Mouse (Mus musculus) fibroblast of lung, adult 2 months (primary cell): ENCODE data around the gene Irgm1.
A peak's percentile ranks its signal among the peaks of the same experiment; 100 is the strongest.
"Not testable (repeated sequence)": the region's sequence is repeated elsewhere in the genome, so short reads cannot be mapped to it uniquely, and the experiment has no call there.

Experiments
- DNase-seq: peaks from one replicate; pipeline ENCODE4 v3.0.0-alpha.2; 2011; ENCODE audit warnings: low read depth

The Irgm1 gene

DNA sequence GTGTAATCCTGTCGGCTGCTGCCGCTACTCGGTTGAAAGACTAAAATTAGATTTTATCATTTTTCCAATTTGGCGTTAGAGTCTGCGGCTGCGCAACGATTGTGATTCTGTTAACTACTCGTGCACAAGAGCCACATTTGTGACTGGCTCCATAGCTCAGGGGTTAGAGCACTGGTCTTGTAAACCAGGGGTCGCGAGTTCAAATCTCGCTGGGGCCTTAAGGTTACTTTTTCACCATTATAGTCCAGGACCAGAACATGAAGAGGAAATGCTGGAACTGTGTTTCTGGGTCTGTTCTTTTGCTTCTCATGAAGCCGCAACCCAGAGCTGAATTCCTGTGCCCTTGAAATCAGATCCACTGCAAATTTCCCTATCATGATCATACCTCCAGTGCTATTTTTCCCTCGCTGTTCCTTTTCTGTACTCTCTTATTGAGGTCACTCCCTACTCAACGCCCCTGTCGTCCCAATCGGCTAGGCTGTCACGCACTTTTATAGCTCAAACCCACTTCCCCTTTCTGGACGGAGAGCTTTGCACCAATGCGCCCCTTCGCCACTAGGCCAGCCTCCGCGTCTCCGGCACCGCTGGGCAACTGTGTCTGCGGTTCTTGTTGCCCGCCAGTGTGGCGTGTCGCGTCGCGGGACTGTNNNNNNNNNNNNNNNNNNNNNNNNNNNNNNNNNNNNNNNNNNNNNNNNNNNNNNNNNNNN lies 17.9 kb downstream of the Irgm1 start:
- no peak for DNase-seq

DNA sequence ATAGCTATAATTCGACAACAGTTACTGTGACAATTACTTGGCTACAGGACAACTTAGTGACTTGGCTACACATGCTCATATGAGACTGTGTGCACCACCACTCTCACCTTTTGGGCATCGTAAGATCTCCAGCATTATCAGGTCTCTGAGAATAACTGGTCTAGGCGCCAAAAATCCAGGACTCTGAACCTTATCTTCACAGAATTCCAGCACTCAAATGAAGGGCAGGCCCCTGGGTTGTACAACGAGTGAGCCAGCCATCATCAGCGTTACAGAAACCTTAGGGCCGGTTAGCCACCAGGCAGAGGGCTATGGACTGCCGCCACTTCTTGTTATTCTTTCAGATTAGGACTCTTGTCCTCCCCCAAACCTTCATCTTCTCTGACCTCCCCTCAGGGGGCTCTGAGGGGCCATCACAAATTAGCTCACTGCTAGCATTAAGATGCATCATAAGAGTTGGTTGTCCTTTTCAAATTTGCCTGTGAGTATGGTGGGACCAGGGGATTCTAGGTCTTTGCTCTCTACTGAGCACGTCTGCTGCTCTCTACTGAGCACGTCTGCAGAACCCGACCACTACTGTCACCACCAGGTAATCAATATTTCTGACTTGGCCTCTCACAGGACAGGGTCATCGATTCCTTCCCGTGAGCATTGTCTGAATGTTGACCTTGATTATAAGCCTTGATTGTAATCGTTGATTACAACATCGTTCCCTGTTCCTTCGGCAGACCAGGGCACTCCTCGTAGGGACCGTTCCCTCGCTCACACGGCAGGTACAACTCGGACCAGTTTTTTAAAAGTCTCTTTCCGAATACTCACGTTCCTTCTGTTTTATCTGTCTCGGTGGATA lies 18.6 kb downstream of the Irgm1 start:
- no peak for DNase-seq

DNA sequence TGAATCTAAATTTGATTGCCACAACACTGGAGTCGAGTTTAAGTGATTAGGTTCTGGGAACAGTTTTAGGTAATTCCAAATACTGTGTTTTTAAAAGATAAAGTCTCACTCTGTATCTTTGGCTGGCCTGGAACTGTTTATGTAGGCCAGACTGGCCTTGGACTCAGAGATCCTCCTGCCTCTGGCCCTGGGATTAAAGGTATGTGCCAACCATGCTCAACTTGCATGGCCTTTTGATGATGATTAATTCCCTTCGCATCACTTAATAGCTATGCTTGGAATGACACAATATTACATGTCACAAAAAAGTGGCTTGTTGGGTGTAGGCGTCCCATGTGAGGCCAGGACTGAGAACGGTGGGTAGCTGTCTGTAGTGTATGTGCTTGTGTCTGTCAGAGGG lies 19.3 kb downstream of the Irgm1 start:
- no peak for DNase-seq

DNA sequence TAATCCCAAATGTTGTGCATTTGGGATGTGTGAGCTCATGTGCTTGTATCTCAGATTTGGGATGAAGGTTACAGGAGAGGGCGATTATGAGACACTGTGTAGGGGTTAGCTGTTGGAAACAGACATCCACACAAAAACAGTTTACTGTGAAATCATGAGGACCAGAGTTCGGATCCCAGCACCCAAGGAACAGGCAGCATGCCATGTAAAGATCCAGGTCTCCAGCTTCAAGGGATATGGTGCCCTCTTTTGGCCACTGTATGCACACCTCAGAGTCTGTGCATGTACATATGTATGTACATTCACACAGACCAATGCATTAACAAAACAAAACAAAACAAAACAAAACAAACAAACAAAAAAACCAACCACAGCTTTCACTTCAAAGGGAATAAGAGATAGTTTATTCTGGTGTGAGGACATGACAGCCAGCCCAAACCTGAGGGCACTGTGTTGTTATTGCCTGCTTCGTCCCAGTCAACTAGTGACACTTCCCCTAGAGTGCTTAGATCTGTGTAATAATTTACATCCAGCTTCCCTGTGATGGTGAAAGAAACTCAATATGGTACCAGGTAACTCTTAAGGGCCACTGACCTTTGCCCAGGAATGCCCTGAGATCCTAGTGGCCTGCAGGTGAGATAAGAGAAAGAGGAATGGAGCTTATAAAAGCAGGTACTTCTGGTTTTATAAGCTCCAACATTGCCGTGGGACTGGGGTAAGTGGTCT lies 20.1 kb downstream of the Irgm1 start:
- DNase-seq: no peak

DNA sequence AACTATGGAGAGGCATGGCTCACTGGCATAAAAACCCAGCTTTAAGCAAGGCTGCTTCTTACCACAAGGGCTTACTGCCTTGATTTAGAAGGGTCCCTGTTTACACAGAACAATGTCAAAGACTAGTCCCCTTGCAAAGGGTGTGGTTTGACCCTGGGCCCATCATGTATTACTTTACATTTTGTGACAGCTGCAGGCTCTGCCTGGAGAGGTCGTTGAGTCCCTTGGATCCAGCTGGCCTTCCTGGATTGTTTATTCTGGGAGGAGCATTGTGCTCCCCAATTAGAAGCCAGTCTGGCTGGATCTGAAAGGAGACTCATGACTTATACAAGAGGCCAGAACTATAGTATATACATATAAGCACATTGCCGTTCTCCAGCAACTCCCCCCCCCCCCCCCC lies 21.2 kb downstream of the Irgm1 start:
- no peak for DNase-seq

DNA sequence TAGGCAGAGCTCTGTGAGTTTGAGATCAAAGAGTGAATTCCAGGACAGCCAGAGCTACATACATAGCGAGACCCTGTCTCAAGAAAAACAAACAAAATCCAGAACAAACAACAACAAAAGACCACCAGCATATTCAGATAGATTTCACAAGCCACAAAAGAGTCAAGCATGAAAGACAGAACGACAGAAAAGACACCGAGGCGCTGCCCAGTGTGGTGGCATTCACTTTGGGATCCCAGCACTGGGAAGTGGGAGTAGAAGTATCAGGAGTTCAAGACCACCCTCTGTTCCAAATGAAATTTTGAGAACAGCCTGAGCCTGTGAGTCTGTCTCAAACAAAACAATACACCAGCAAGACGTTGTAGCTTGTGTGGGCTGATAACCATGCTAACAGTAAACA lies 24.6 kb downstream of the Irgm1 start:
- no peak for DNase-seq

DNA sequence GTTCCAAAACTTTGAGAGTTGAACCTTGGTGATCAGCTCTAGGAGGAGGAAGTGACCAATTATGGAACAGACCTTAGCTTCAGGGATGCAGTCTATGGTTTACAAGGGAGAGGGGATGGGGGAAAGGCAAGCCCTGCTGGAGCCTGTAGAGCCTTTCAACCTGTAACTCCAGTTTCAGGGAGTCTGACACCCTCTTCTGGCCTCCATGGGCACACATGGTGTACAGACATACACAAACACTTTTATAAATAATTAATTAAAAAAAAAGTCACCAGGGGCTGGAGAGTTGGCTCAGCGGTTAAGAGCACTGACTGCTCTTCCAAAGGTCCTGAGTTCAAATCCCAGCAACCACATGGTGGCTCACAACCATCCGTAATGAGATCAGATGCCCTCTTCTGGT lies 25.1 kb downstream of the Irgm1 start:
- DNase-seq: not testable (repeated sequence)

DNA sequence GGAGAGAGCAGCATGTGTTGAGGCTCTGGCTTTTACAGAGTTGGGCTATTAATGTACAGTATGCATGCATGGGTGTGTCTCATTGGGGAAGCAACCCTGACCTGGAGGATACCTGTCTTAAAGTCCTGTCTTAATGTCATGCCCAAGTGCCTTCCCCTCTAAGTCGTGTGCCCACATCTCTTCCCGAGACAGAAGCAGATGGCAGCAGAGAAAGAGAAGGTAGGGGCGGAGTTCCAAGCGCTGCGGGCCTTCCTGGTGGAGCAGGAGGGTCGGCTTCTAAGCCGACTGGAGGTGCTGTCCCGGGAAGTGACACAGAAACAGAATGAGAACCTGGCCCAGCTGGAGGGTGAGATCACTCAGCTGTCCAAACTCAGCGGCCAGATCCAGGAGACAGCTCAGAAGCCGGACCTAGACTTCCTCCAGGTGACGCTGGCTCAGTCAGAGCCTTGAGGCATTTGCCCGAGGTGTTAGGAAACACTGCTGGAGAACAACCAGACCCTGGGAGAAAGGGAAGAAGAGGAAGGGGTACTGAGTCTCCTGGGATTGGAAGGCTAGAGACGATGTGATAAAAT lies 26.2 kb downstream of the Irgm1 start:
- no peak for DNase-seq

DNA sequence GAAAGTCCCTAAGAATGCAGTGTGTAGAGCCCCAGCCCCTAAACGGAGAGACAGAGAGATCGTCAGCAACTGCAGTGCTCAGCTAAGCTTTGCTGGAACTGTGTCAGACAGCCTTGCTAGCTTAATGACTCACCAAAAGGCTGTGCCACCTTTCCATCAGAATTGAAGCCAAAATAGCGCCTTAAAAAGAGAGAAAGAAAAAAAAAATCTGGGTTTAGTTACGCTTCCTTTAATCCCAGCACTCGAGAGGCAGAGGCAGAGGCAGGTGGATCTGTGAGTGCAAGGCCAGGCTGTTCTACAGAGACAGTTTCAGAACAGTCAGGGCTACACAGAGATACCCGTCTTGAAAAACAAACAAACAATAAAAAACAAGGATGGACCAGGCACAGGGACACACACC lies 27.2 kb downstream of the Irgm1 start:
- DNase-seq: no peak

DNA sequence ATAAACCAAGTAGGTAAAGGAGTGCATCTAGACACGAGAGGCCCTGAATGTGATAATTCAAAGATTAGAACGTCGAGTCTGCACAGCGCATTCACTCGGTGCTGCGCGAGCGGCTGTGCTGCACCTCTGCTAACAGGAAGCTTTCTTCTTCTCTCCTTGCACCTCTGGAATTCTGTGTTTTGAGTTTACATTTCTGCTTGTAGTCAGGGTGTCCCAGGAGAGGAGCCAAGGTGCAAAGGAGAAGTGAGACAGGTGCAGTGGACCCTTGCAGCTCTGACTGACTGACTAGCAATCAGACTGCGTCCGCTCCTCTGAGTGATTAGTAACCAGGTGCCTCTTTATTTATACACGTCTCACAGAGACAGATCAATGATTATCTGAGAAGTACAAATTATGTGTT lies 28.3 kb downstream of the Irgm1 start:
- no peak for DNase-seq

DNA sequence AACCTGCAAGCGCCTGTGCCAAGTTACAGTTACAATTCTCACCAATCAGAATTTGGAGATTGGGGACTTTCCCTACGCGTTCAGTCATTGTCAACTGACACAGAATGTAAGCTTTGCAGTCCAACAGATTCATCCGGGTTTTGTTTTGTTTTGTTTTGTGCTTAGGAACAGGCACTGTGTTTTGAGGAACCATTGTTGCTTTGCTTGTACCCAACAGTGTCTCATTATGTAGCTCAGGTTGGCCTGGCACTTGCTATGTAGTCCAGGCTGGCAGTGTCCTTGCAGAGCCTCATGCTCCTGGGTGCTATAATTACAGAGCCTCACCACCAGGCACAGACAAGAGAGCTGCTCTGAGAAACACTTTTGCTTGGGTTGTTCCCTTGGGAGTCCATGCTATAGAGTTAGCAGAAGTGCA lies 29.1 kb downstream of the Irgm1 start:
- DNase-seq: no peak

DNA sequence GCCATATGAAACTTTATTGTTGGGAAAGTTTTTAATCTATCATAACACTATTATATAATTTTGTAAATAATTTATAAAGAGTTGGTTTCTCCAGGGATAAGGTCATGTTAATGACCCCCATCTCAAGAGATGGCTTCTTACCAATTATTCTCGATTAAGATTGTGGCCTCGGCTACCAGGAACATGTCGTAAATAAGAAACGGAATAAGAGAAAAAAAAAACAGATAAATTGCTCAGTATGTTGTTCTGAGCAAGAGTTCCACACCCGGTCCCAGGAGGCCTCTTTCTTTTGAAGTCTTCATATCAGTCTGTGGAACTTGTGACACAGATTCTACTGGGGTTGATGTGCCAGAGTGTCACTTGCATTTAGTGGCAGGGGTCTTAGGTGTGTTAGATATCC lies 30.3 kb downstream of the Irgm1 start:
- DNase-seq: no peak

DNA sequence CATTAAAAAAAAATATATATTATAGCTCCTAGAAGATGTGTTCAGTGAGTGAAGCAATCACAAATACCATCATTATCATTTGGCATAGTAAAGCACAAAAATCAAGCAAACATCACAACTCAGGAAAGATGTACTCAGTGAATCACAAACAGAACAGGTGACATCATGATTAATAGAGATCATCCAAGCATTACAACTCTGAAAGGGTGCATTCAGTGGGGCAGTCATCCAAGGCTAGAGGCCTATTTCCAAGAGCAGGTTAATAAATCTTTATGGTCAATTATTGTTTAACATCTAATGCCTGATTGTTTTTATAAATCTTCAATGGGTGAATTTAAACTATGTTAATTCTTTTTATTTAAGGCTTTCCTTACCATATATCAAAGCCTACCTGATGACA lies 30.7 kb downstream of the Irgm1 start:
- DNase-seq: no peak

DNA sequence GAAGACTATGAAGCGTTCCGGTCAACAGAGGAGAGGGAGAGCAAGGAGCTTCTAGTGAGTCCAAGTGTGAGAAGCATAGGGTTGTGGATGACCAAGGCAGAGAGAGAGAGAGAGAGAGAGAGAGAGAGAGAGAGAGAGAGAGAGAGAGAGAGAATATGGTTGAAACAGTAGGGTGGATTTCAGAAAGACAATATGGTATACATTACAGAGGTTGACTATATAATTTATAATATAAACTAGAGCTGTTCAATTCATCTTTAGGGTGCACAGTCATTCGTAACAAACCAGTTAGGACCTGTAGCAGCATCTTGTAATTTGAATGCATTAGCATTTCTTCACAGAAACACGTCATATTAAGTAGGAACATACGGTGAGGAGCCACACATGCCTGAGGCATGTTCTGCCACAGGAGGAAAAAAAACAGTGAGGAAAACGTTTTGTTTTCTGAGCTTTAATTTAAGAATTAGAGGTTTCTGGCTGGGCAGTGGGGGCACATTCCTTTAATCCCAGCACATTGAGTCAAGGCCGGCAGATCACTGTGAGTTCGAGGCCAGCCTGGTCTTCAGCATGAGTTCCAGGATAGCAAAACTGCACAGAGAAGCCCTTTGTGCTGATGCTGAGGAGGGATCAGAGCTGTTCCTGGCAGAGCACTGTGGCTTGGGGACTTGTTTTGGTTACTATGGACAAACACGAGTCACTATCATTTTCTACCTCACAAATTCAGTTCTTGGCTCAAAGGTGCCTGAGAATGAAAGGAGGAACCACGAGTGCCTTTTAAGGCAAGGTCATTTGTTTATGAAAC lies 32.4 kb downstream of the Irgm1 start:
- DNase-seq: no peak

DNA sequence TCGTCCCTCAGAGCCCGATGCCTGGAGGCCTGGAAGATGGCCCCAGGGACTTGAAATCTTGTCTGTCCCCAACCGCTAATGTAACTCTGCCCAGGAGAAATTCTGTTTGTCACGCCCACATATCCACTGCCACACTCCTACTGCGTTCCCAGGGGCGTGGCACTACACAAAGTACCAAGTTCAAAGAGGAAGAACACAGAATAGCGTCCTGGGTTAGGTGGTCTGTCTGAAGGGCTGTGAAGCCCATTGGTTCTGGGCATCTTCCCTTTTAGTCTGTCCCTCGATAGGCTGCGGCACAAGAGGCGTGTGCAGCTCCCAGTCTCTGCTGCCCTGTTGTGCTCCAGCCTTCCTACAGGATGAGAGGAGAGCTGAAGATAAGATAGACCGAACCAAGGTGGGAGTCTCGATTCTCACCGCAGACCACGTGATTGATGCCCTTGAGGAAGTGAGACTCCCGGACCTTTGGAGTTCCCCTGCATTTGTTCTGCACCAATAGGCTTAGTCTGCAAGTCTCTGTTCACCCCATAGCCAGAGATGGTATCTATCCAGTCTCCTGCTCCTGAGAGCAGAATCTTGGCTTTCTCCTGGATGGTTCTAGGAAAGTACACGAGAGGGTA lies 33.2 kb downstream of the Irgm1 start:
- DNase-seq: no peak

DNA sequence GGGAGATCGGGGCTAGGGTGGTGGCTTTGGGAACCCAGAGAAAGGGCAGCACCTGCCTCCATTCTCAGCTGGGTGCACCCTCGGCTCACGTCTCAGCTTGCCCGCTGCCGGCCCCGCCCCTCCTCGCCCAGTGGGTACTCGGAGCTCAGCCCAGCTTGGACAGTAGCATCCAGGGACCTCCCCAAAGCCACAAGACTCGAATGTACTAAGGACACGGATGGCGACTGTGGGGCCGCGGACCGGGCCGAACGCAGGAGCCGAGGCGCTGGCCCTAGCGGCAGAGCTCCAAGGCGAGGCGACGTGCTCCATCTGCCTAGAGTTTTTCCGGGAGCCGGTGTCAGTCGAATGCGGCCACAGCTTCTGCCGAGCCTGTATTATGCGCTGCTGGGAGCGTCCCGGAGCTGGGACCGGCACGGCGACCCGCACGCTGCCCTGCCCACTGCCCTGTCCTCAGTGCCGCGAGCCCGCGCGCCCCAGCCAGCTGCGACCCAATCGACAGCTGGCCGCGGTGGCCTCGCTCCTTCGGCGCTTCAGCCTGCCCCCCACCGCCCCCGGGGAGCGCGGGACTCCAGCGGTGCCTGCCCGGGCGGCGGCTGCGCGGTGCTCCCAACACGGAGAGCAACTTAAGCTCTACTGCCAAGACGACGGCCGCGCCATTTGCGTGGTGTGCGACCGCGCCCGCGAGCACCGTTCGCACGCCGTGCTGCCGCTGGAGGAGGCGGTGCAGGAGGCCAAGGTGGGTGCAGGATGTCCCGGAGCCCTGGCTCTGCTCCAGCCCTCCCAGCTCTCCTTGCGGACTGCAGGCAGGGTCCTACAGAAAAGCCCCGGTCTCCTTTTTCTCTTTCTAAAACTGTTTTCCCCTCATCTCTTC lies 33.9 kb downstream of the Irgm1 start:
- no peak for DNase-seq

DNA sequence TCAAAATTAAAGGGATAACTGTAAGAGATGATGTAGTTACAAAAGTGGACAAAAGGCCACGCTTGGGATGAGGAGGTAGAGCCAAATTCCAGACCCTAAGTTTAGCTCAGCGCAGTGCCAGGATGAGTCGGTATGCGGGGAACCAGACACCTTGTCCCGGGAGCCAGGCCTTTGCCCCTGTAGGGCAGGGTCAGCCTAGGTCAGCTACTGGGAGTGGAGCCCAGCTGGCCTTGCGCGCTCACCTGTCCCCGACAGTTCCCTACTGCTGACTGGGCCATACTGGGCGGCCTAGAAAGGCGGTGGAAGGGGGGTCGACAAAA lies 34.5 kb downstream of the Irgm1 start:
- DNase-seq: no peak

DNA sequence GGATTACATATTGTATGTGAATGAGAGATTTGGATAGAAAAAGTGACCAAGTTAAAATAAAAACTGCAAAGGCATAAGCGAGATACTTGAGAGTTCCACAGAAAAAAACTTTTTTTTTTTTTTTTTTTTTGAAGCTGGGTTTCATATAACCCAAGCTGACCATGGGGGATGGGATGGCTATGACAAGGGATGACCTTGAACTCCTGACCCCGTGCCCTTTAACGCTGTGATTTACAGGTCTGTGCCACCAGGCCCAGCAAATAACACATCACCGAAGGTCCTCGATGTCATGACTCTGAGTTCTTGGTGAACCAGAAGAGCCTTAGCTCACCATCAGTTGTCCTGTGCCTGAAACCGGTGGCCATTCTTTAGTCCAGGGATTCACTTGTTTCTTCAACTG lies 35.6 kb downstream of the Irgm1 start:
- DNase-seq: no peak

DNA sequence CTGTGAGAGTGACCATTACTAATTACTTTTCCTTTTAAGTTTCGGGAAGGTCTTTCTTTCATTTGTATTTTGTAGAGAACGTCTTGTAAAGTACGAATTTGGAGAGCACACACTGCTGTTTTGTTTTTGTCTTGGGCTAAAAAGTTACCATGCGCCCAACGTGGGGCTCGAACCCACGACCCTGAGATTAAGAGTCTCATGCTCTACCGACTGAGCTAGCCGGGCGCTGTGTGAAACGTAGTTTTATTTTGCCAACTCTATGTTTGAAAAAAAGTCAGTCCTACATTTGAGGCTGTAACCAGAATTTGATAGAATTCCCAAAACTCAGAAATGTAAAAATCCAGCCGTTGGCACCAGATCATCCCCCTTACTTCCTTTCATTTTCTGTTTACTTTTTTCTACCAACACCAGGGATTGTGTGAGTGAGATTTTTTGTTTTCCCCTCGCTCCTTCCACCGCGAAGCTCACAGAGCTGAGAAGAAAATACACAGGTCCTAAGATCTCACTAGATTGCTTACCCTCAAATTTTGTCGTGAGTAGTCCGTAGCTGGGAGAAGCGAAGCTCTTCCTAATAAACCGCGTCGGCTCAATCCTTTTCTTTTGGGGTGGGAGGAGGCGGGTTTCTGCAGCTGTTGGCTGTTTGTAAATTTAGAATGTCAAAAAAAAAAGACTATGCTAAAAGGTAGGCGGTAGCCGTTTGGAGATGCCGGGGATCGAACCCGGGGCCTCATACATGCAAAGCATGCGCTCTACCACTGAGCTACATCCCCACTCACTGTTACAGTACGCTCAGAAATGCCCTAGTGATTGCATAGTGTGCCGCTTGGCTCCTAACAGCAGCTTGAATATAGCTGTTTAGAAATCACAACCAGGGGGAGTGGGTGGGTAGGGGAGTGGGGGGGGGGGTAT lies 37.5 kb downstream of the Irgm1 start:
- DNase-seq: peak; percentile 89
